Mouse (Mus musculus): Measurements from ENCODE around the gene Capn1.

Capn1 gene

GRCm38 (mm10) chr19:6015511-6016315 is at the start of gene Capn1:
TSS of gene Capn1 (minus strand) at chr19:6015897.
- in situ Hi-C loops (cut with MboI, MseI): loop anchor here (5.0 kb wide), 1 partner anchor 53 kb away; the partner anchor contains the start of gene Pola2

GRCm38 (mm10) chr19:6063081-6063480 is 47.4 kb upstream of the Capn1 start:
- in situ Hi-C loops (cut with MboI, MseI): loop anchor here (10.0 kb wide), 2 partner anchors 52 to 272 kb away; partner anchors contain the start of genes Men1 and Sac3d1

GRCm38 (mm10) chr19:6062418-6062817 is 46.7 kb upstream of the Capn1 start:
- in situ Hi-C loops (cut with MboI, MseI): loop anchor here (10.0 kb wide), 2 partner anchors 52 to 272 kb away; partner anchors contain the start of genes Men1 and Sac3d1

DNA sequence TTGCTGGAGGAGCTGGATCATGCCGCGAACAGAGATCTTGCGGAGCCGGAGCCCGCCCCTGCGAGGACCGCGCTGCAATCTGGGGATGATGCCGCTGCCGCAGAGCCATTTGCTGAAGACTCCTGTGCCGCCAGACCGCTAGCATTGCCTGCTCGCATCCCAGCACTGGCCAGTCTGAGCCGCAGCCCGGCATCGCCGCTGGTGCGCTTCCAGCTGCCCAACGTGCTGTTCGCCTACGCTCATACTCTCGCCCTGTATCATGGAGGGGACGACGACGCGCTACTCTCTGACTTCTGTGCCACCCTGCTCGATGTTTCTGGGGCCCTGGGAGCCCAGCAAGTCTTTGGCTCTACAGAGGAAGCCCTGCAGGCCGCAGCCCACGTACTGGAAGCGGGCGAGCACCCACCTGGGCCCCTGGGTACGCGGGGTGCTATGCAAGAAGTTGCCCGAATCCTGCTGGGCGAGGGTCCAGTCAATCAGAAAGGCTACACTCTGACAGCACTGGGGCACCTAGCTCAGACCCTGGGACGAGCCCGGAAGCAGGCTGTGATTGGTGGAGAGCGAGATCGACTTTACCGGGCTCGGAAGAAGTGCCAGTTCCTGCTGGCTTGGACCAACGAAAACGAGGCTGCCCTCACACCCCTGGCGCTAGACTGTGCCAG is 46.1 kb upstream of the Capn1 start:
- in situ Hi-C loops (cut with MboI, MseI): loop anchor here (10.0 kb wide), 2 partner anchors 53 to 273 kb away; partner anchors contain the start of genes Men1 and Sac3d1

DNA sequence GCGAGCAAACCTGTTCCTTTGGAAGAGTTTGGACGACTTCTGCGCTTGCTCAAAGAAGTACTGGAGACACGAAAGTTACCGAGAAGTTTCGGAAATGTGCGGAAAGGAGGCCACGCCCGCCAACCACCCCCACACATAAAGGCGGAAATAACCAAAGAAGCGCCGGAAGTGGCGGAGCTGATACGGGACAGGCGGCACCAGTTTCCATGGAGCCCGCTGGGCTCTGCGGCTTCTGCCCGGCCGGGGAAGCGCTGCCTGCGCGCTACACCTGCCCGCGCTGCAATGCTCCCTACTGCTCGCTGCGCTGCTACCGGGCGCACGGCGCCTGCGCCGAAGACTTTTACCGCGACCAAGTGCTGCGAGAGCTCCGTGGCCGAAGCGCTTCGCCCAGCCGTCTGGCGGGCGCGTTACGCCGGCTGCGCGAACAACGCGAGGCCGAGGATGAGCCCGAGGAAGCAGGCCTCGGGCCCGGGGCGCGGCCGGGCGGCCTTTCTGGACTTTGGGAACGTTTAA is 45.4 kb upstream of the Capn1 start, which contains the start of gene Znhit2:
Gene Znhit2 (plus strand): TSS at position 172 of the 513 bp plus-strand sequence.
- in situ Hi-C loops (cut with MboI, MseI): loop anchor here (10.0 kb wide), 2 partner anchors 54 to 274 kb away; partner anchors contain the start of genes Men1 and Sac3d1

- in situ Hi-C loops (cut with MboI, MseI): no loop called here
These were observed 43.3 kb upstream of the Capn1 start for GRCm38 (mm10) chr19:6058966-6059365.

DNA sequence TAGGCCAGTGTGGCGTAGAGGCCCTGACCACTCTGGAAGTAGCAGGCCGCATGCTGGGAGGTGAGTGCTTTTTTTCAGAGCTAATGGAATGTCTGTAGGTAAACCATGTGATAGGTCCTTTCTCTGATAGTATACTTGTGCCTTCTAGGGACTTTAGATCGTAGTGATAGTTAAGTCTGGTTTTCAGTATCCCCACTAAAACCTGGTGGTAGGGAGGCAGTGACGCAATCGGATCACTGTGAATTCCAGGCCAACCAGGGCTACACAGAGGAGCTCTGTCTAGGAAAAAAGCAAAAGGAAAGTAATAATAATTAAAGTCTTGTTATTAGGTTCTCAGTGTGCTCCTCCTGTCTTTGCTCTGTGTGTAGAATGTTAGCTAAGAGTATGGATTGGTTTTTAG is 42.8 kb upstream of the Capn1 start:
- in situ Hi-C loops (cut with MboI, MseI): no loop called here

DNA sequence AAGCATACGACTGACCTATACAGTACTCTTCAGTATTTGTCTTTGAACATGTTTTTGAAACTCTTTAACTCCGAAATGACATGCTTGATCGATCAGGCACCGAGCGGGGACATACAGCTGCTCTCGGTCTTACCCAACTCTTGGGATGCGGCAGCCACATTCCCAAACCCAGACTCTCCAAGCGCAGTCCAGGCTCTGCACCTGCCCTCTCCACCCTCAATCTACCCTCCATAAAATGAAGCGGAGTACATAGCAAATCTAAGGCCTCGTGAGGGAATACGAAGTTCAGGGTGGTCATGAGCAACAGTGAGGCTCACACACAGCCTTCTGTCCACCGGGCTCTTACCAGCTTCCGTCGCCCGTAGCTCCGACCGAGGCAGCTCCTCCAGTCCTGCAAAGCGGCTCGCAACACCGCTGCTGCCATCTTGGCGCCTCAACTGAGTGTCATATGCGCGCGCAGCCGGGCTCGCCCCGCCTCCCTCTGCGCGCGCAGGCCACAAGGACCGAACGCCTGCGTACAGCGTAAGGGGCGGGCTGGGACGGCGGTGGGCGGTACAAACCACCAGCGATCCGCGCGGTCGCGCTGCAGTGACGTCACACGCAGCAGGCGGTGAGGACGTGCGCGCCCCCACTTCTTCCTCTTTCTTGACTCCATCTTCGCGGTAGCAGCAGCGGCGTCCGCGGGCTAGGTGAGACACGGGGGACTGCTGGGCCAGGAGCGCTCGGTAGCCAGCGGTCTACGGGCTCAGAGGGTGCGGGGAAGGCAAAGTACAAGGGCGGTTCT is 41.8 kb upstream of the Capn1 start, which contains the start of the genes Mrpl49 and Fau:
Gene Mrpl49 (minus strand): TSS at position 473 of the 784 bp plus-strand sequence.
Gene Fau (plus strand): TSS at position 532 of the 784 bp plus-strand sequence.
- in situ Hi-C loops (cut with MboI, MseI): no loop called here

GRCm38 (mm10) chr19:6056696-6057095 is 41.0 kb upstream of the Capn1 start:
- in situ Hi-C loops (cut with MboI, MseI): no loop called here

DNA sequence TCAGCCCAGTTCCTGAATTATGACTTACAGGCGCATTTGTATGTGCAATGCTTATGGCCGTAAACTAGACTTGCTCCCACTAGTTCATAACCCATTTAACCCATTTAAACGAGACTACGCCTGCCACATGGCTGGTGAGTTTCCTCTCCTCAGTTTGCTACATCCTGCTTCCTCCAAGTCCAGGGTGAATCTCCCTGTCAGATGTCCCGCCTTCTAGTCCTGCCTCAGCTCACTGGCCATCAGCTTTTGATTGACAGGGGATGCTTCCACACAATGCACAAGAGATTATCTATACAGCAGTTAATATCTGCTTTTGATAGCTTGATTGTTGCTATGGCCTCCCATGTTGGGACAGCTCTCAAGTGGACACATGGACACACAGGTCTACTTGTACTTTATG is 38.6 kb upstream of the Capn1 start:
- in situ Hi-C loops (cut with MboI, MseI): no loop called here

- in situ Hi-C loops (cut with MboI, MseI): no loop called here
These were observed 36.8 kb upstream of the Capn1 start for GRCm38 (mm10) chr19:6052516-6052915.

DNA sequence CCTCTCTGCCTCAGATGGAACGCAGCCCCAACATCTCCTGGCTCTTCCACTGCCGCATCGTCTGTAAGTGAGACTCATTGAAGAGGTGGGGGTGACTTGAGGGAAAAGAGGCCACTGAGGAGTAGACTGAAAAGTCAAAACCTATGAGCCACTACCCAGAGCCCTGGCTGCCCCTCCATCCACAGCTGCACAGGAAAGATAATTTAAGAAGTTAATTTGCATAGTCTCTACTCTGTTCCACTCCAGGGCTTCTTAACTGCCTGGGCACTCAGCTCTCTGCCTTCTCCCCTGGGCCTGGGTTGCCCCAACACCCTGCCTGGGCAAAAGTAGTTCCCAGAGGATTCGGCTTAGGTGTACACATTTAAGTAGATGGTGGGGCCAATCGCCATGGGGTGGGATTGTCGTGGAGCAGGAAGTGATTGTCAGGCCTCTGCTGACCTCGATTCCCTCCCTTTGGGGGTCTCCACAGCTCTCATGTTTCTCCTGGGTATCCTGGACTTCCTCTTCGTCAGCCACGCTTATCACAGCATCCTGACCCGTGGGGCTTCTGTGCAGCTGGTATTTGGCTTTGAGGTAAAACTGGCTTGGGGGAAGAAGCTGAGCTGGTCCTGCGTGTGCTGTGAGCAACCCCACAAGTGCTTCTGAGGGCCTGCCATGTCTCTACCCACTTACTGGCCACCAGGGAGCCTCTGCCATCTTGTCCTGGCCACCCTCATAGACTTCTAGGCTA is 33.1 kb upstream of the Capn1 start:
- in situ Hi-C loops (cut with MboI, MseI): loop anchor here (5.0 to 10.0 kb wide), 2 partner anchors 33 to 626 kb away; partner anchors contain the start of genes Cdca5, Gm28374, Tmem262 and Zfpl1

GRCm38 (mm10) chr19:6047899-6048166 is 32.1 kb upstream of the Capn1 start:
- in situ Hi-C loops (cut with MboI, MseI): loop anchor here (5.0 to 10.0 kb wide), 2 partner anchors 34 to 627 kb away; partner anchors contain the start of genes Cdca5, Gm28374, Tmem262 and Zfpl1

- in situ Hi-C loops (cut with MboI, MseI): loop anchor here (5.0 to 10.0 kb wide), 2 partner anchors 35 to 627 kb away; partner anchors contain the start of genes Cdca5, Gm28374, Tmem262 and Zfpl1
These were observed 31.6 kb upstream of the Capn1 start for GRCm38 (mm10) chr19:6047154-6047898.

- in situ Hi-C loops (cut with MboI, MseI): loop anchor here (5.0 to 10.0 kb wide), 2 partner anchors 36 to 628 kb away; partner anchors contain the start of genes Cdca5, Gm28374, Tmem262 and Zfpl1
These were observed 30.8 kb upstream of the Capn1 start, which contains the start of gene Syvn1 for GRCm38 (mm10) chr19:6046294-6047153. TSS of gene Syvn1 (plus strand) at chr19:6046576.

- in situ Hi-C loops (cut with MboI, MseI): loop anchor here (5.0 to 10.0 kb wide), 2 partner anchors 37 to 629 kb away; partner anchors contain the start of genes Cdca5, Gm28374, Tmem262 and Zfpl1
These were observed 29.9 kb upstream of the Capn1 start for GRCm38 (mm10) chr19:6045366-6046293.

DNA sequence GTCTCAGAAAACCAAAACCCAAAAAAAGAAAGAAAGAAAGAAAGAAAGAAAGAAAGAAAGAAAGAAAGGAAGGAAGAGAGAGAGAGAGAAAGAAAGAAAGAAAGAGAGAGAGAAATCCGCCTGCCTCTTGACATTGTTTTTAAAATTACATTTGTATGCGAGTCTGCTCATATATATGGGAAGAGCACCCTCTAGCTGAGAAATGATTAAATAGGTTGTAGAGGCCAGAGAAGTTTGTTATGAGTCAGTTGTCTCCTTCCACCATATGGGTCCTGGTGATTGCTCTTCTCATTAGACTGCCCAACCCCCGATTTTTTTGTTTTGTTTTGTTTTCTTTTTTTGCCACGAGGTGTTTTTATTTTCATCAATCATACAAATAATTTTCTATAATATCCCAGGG is 28.4 kb upstream of the Capn1 start:
- in situ Hi-C loops (cut with MboI, MseI): loop anchor here (10.0 kb wide), 1 partner anchor 631 kb away; no protein-coding TSS in a partner anchor
